Mouse (Mus musculus): ENCODE data around the gene Cav2. TPM values are rescaled to one million over a fixed set of nuclear protein-coding genes. Genes with fewer than 3 reads are reported as not detected.

Gene Cav2
- polyA plus RNA-seq (2016; fragmentation: Nextera tagmentation; extraction: Ambion mirVana): 4.4 and 5.0 TPM in 2 replicates

- DNase-seq (ENCODE audit: low spot score): peak; percentile 72
- H3K27me3 ChIP-seq (replicated peaks; ENCODE audit: low read depth, poor library complexity, severe bottlenecking): peaks cover 29% of the 10 kb centered on the region
- peak within 1 kb of the TSS; percentile 75 for H3K27ac ChIP-seq (replicated peaks)
- H3K9me3 ChIP-seq: no peaks in the 10 kb centered on the region
- peak within 1 kb of the TSS; percentile 66 for H3K4me3 ChIP-seq
- under 1% methylated on average over 40 of the region's 40 CpGs for WGBS
- peaks cover 17% of the 10 kb centered on the region for H3K4me1 ChIP-seq
- no peaks in the 10 kb centered on the region for H3K36me3 ChIP-seq (replicated peaks)
Observed at GRCm38 (mm10) chr6:17280939-17281756, at the start of gene Cav2. TSS of gene Cav2 (plus strand) at chr6:17281185.

DNA sequence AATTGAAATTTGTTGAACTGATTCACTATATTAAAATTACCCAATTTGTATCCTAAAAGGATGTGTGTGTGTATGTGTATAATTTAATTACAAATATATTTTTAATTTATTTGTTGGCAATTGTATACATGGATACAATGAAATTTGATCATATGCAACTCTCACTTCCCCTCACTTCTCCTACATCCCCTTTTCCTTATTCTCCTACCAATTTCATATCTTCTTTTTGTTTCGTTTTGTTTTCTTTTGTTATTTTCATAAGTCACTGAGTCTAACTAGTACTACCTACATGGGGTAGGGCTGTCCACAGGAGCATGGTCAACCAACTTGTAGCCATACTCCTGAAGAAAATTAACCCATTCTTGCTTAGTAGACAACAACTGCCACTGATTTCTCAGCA is 41.3 kb upstream of the Cav2 start:
- 89% methylated on average over 1 of the region's 1 CpGs for WGBS
- H3K9me3 ChIP-seq: no peaks in the 10 kb centered on the region
- DNase-seq (ENCODE audit: low spot score): no peak
- H3K36me3 ChIP-seq (replicated peaks): no peaks in the 10 kb centered on the region
- H3K27me3 ChIP-seq (replicated peaks; ENCODE audit: low read depth, poor library complexity, severe bottlenecking): no peaks in the 10 kb centered on the region
- no peak overlapping the region for H3K4me3 ChIP-seq
- no peaks in the 10 kb centered on the region for H3K4me1 ChIP-seq
- H3K27ac ChIP-seq (replicated peaks): no peak overlapping the region

DNA sequence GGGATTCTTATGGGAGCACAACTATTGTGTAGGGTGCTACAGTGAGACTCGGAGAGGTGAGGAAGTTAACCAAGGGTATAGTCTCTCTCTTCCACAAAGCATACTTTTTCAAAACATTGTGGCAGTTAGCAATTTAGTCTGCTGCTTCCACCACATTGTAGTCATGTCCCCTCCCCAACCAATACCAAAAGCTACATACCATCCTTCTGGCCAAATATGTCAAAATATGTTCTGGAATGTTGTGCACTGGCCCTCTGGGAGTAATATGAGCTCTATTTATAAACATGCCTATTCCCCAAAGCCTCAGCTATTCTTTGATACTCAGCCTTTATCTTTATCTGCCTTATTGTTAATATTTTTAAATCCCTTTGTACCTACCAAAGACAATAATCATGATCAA is 40.0 kb upstream of the Cav2 start:
- DNase-seq (ENCODE audit: low spot score): no peak
- 89% methylated on average over 1 of the region's 1 CpGs for WGBS

GRCm38 (mm10) chr6:17246959-17247358 is 34.0 kb upstream of the Cav2 start:
- WGBS: 96% methylated on average over 2 of the region's 2 CpGs
- Histone ChIP-seq H3K4me3 (no peak overlapping the region), H3K36me3 (replicated peaks) (no peaks in the 10 kb centered on the region), H3K4me1 (no peaks in the 10 kb centered on the region), H3K27ac (replicated peaks) (no peak overlapping the region), H3K27me3 (replicated peaks; ENCODE audit: low read depth, poor library complexity, severe bottlenecking) (no peaks in the 10 kb centered on the region), H3K9me3 (no peaks in the 10 kb centered on the region)
- DNase-seq (ENCODE audit: low spot score): no peak

More for the DNA sequence above, 40.0 kb upstream of the Cav2 start:
- Histone ChIP-seq H3K27me3 (replicated peaks; ENCODE audit: low read depth, poor library complexity, severe bottlenecking) (no peaks in the 10 kb centered on the region), H3K9me3 (no peaks in the 10 kb centered on the region), H3K36me3 (replicated peaks) (no peaks in the 10 kb centered on the region), H3K4me1 (no peaks in the 10 kb centered on the region), H3K27ac (replicated peaks) (no peak overlapping the region), H3K4me3 (no peak overlapping the region)

- DNase-seq (ENCODE audit: low spot score): no peak
- H3K4me1 ChIP-seq: no peaks in the 10 kb centered on the region
- H3K9me3 ChIP-seq: no peaks in the 10 kb centered on the region
- no peaks in the 10 kb centered on the region for H3K27me3 ChIP-seq (replicated peaks; ENCODE audit: low read depth, poor library complexity, severe bottlenecking)
- no peaks in the 10 kb centered on the region for H3K36me3 ChIP-seq (replicated peaks)
- WGBS: 95% methylated on average over 3 of the region's 3 CpGs
- H3K27ac ChIP-seq (replicated peaks): no peak overlapping the region
- H3K4me3 ChIP-seq: no peak overlapping the region
Observed at GRCm38 (mm10) chr6:17247673-17248072, 33.3 kb upstream of the Cav2 start.

DNA sequence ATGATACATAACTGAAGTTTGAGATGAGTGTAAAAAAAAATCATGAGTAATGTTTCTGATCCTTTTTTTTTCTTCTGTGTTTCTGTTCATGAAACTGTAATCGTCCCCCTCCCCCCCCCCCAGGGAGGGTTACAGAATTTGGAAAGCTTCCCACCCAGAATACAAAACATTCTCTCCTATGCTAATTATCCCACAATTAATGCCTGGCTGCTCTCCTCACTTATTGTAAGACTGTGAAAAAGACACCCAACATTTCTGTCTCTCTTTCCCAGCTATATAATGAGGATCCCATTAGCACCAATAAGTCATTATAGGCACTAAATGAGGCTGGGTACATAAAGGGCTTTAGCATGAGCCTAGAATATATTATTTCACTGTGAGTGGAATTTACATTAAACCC is 32.7 kb upstream of the Cav2 start:
- H3K27ac ChIP-seq (replicated peaks): no peak overlapping the region
- no peaks in the 10 kb centered on the region for H3K4me1 ChIP-seq
- 56% methylated on average over 1 of the region's 1 CpGs for WGBS
- H3K27me3 ChIP-seq (replicated peaks; ENCODE audit: low read depth, poor library complexity, severe bottlenecking): no peaks in the 10 kb centered on the region
- no peak overlapping the region for H3K4me3 ChIP-seq
- no peaks in the 10 kb centered on the region for H3K36me3 ChIP-seq (replicated peaks)
- DNase-seq (ENCODE audit: low spot score): no peak
- no peaks in the 10 kb centered on the region for H3K9me3 ChIP-seq

GRCm38 (mm10) chr6:17251958-17252357 is 29.0 kb upstream of the Cav2 start:
- H3K36me3 ChIP-seq (replicated peaks): no peaks in the 10 kb centered on the region
- no peaks in the 10 kb centered on the region for H3K4me1 ChIP-seq
- H3K9me3 ChIP-seq: no peaks in the 10 kb centered on the region
- no peak overlapping the region for H3K4me3 ChIP-seq
- DNase-seq (ENCODE audit: low spot score): no peak
- WGBS: 53% methylated on average over 1 of the region's 1 CpGs
- H3K27me3 ChIP-seq (replicated peaks; ENCODE audit: low read depth, poor library complexity, severe bottlenecking): no peaks in the 10 kb centered on the region
- no peak overlapping the region for H3K27ac ChIP-seq (replicated peaks)

- Histone ChIP-seq H3K27ac (replicated peaks) (no peak overlapping the region), H3K36me3 (replicated peaks) (no peaks in the 10 kb centered on the region), H3K4me3 (no peak overlapping the region), H3K9me3 (no peaks in the 10 kb centered on the region), H3K4me1 (no peaks in the 10 kb centered on the region), H3K27me3 (replicated peaks; ENCODE audit: low read depth, poor library complexity, severe bottlenecking) (no peaks in the 10 kb centered on the region)
- no peak for DNase-seq (ENCODE audit: low spot score)
- 94% methylated on average over 1 of the region's 1 CpGs for WGBS
Observed at GRCm38 (mm10) chr6:17258142-17258541, 22.8 kb upstream of the Cav2 start.

DNA sequence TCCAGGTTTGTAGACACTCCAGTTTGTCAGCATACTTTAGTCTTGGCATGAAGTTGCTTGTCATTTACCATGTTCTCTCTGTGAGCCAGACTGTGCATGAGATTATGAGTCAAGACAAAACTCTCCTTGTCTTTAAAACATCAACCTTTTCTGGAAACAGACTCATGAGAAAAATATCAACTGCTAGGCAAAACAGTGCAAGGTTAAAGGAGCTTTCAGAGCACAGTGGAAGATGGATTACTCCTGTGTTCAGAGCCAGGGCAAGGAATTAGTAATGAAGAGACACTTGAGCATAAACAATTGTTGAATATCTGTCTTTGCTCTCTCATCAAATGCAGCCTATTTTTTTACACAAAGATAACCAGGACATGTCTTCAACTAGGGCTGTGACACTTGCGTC is 22.1 kb upstream of the Cav2 start:
- Histone ChIP-seq H3K27ac (replicated peaks) (no peak overlapping the region), H3K4me3 (no peak overlapping the region), H3K9me3 (no peaks in the 10 kb centered on the region), H3K4me1 (no peaks in the 10 kb centered on the region), H3K27me3 (replicated peaks; ENCODE audit: low read depth, poor library complexity, severe bottlenecking) (no peaks in the 10 kb centered on the region), H3K36me3 (replicated peaks) (no peaks in the 10 kb centered on the region)
- WGBS: 91% methylated on average over 1 of the region's 1 CpGs
- DNase-seq (ENCODE audit: low spot score): no peak

DNA sequence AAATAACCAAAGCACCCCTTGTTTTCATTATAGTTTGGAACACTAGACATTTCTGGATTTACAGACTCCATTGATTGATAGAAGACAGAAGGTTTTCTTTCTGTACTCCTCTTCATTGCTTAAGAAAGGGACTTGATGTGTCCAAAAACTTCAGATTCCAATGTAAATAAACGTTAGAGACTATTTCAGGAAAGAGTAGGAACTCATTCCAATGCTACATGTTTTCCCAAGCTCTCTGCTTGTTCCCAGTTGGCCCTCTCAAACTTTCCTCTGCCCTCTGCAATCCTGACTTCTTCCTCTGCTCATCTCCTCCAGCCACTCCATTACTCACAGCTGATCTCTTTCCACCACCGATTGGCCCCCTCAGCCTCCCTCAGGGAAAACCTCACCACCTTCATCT is 18.2 kb upstream of the Cav2 start:
- H3K4me3 ChIP-seq: no peak overlapping the region
- H3K36me3 ChIP-seq (replicated peaks): no peaks in the 10 kb centered on the region
- H3K4me1 ChIP-seq: no peaks in the 10 kb centered on the region
- 52% methylated on average over 2 of the region's 2 CpGs for WGBS
- H3K9me3 ChIP-seq: no peaks in the 10 kb centered on the region
- no peak overlapping the region for H3K27ac ChIP-seq (replicated peaks)
- H3K27me3 ChIP-seq (replicated peaks; ENCODE audit: low read depth, poor library complexity, severe bottlenecking): no peaks in the 10 kb centered on the region
- no peak for DNase-seq (ENCODE audit: low spot score)

GRCm38 (mm10) chr6:17265043-17265442 is 15.9 kb upstream of the Cav2 start:
- 77% methylated on average over 4 of the region's 4 CpGs for WGBS
- Histone ChIP-seq H3K27ac (replicated peaks) (no peak overlapping the region), H3K4me3 (no peak overlapping the region), H3K9me3 (no peaks in the 10 kb centered on the region), H3K27me3 (replicated peaks; ENCODE audit: low read depth, poor library complexity, severe bottlenecking) (no peaks in the 10 kb centered on the region), H3K36me3 (replicated peaks) (no peaks in the 10 kb centered on the region), H3K4me1 (no peaks in the 10 kb centered on the region)
- DNase-seq (ENCODE audit: low spot score): no peak

DNA sequence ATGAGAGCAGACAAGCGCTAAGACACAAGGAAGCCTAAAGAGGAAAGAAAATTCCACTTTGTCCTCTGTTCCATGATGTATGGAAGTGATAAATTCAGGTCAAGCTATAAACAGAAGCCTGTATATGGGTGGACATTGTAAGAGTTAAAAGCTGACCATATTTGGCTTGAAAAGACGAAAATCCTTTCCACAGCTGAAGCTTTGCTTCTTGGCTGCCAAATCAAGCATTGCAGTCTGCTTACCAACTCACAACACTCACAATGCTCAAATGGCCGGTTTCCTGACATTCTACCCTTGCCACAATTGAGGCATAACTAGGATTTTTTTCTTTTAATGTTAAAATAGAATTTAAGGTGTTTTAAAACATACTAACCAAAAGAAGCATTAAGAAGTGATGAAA is 14.5 kb upstream of the Cav2 start:
- no peak for DNase-seq (ENCODE audit: low spot score)
- H3K4me3 ChIP-seq: no peak overlapping the region
- H3K27ac ChIP-seq (replicated peaks): no peak overlapping the region
- H3K4me1 ChIP-seq: no peaks in the 10 kb centered on the region
- no peaks in the 10 kb centered on the region for H3K9me3 ChIP-seq
- no peaks in the 10 kb centered on the region for H3K27me3 ChIP-seq (replicated peaks; ENCODE audit: low read depth, poor library complexity, severe bottlenecking)
- 81% methylated on average over 3 of the region's 3 CpGs for WGBS
- H3K36me3 ChIP-seq (replicated peaks): no peaks in the 10 kb centered on the region

DNA sequence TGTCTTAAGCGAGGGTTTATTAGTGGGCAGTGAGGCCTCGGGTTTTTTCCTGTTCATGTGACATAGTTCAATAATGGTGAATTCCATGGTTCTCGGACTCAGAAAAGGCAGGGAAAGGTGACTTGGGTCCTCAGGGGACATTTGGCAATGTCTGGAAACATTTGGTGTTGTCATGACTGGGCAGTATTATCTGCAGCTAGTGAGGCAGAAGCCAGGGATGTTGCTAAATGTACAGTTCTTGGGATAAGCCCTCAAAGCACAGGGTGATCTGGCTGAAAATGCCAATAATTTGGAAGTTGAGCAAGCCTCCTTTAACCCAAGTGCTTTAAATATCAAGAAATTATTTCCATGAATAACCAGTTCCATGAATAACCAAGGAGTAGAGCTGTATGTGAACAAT is 2.6 kb upstream of the Cav2 start:
- Histone ChIP-seq H3K4me1 (peaks cover 17% of the 10 kb centered on the region), H3K9me3 (no peaks in the 10 kb centered on the region), H3K27me3 (replicated peaks; ENCODE audit: low read depth, poor library complexity, severe bottlenecking) (peaks cover 29% of the 10 kb centered on the region), H3K4me3 (no peak overlapping the region), H3K27ac (replicated peaks) (no peak overlapping the region), H3K36me3 (replicated peaks) (no peaks in the 10 kb centered on the region)
- no peak for DNase-seq (ENCODE audit: low spot score)
- WGBS: 77% methylated on average over 3 of the region's 3 CpGs

Measured in embryonic facial prominence, embryonic 10.5 days (tissue).